Mouse (Mus musculus) embryonic facial prominence, embryonic 15.5 days (tissue): ENCODE measurements around the gene Dbndd2. TPM values are rescaled to one million over a fixed set of nuclear protein-coding genes. Genes with fewer than 3 reads are reported as not detected.
A peak's percentile ranks its signal among the peaks of the same experiment; 100 is the strongest.

Source experiments
- ATAC-seq: fragments of 200-750 bp; cut with Nextera tagmentation; 2 replicates; pipeline ENCODE4 v1.8.0; 2017; ENCODE audit warnings: low read depth, moderate TSS enrichment; ENCODE audit not compliant: insufficient number of reproducible peaks, low FRiP score, low TSS enrichment
- H3K27ac ChIP-seq: fragments of 300-500 bp; sonication (generic); replicated peaks from 2 replicates; pipeline ENCODE4 v1.5.1; 2015; ENCODE audit warnings: mild to moderate bottlenecking, inconsistent platforms
- H3K27me3 ChIP-seq: fragments of 300-500 bp; sonication (generic); 2 replicates; pipeline ENCODE4 v1.6.1; 2015; ENCODE audit warnings: inconsistent platforms
- H3K36me3 ChIP-seq: fragments of 300-500 bp; sonication (generic); 2 replicates; pipeline ENCODE4 v1.6.1; 2015; ENCODE audit warnings: mild to moderate bottlenecking, inconsistent platforms
- H3K4me1 ChIP-seq: fragments of 300-500 bp; sonication (generic); 2 replicates; pipeline ENCODE4 v1.6.1; 2015; ENCODE audit warnings: inconsistent platforms
- H3K4me2 ChIP-seq: fragments of 300-500 bp; sonication (generic); replicated peaks from 2 replicates; pipeline ENCODE4 v1.6.1; 2015; ENCODE audit warnings: mild to moderate bottlenecking, inconsistent platforms
- H3K4me3 ChIP-seq: fragments of 300-500 bp; sonication (generic); replicated peaks from 2 replicates; pipeline ENCODE4 v1.5.1; 2015; ENCODE audit warnings: mild to moderate bottlenecking, inconsistent platforms
- H3K9ac ChIP-seq: fragments of 300-500 bp; sonication (generic); 2 replicates; pipeline ENCODE4 v1.6.1; 2015; ENCODE audit warnings: inconsistent platforms
- H3K9me3 ChIP-seq: fragments of 300-500 bp; sonication (generic); replicated peaks from 2 replicates; pipeline ENCODE4 v1.6.1; 2016; ENCODE audit warnings: inconsistent platforms
- WGBS: fragments of 180-500 bp; shearing (Covaris S2); methylation state at CpG from one replicate; pipeline ENCODE4 v1.1.7; 2015; 5-methylcytosine and 5-hydroxymethylcytosine counted together
- polyA plus RNA-seq: library from polyadenylated mRNA; unstranded; fragments of >200 nt; fragmentation: Nextera tagmentation; extraction: Ambion mirVana; gene quantifications from 2 replicates; pipeline ENCODE4 v1.2.1, GENCODE M21; 2015

Gene Dbndd2
- polyA plus RNA-seq, 1 experiment from 2014 or later = 8.4 TPM

DNA sequence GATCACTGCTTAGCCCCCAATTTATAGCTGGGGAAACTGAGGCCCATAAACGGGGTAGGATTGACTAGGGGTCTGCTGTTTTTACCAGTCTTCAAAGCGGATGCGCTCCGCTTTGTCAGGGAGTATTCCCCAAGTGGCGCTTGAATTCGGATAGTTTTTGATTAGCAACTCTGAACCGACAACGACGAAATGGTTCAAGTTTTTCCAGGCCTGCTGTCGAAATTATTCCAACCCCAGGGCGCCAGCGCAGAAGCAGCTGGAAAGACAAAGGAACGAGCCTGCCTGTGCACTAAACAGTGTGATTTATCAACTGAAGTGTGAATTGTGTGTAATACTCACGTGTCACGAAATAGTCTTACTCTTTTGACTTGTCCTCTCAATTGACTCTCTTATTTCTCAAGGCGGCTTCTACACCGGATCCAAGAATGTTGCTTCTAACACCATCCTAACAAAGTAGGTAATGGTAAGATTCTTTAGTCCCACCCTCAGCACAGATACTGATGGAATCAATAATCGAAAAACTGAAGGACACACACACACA, 42.4 kb upstream of the Dbndd2 start, which contains the start of gene Sdc4:
Sdc4 (minus strand) TSS at position 428 of the 541 bp plus-strand sequence.
- 9% methylated on average over 18 of the region's 18 CpGs for WGBS
- Histone ChIP-seq H3K4me1 (peaks cover 38% of the 10 kb centered on the region), H3K4me3 (peak within 1 kb of the TSS; percentile 63), H3K27ac (peak within 1 kb of the TSS; percentile 84), H3K9me3 (no peaks in the 10 kb centered on the region), H3K36me3 (no peaks in the 10 kb centered on the region), H3K9ac (peak within 1 kb of the TSS; percentile 79), H3K27me3 (no peaks in the 10 kb centered on the region), H3K4me2 (peak within 1 kb of the TSS; percentile 69)
- ATAC-seq = no peak

DNA sequence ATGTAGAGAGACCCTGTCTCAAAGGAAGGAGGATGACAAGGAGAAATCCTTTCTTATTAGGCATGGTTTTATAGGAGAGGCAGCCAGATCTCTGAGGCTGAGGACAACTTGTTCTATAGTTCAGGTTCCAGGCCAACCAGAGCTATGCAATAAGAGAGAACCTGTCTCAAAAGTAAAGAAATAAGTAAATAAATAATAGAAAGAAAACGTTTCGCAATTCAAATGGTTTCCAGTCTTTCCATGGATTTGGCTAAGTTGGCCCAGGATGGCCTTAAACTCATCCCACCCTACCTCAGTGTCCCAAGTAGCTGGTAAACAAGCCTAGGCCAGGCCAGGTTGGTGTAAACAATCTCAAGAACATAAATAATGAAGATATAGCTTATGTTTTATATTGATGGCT, 41.2 kb upstream of the Dbndd2 start:
- Histone ChIP-seq H3K27ac (no peak overlapping the region), H3K4me3 (no peak overlapping the region), H3K4me2 (no peak overlapping the region), H3K9me3 (no peaks in the 10 kb centered on the region), H3K4me1 (peaks cover 35% of the 10 kb centered on the region), H3K36me3 (no peaks in the 10 kb centered on the region), H3K9ac (no peak overlapping the region), H3K27me3 (no peaks in the 10 kb centered on the region)
- WGBS = 78% methylated on average over 2 of the region's 2 CpGs
- ATAC-seq = no peak

DNA sequence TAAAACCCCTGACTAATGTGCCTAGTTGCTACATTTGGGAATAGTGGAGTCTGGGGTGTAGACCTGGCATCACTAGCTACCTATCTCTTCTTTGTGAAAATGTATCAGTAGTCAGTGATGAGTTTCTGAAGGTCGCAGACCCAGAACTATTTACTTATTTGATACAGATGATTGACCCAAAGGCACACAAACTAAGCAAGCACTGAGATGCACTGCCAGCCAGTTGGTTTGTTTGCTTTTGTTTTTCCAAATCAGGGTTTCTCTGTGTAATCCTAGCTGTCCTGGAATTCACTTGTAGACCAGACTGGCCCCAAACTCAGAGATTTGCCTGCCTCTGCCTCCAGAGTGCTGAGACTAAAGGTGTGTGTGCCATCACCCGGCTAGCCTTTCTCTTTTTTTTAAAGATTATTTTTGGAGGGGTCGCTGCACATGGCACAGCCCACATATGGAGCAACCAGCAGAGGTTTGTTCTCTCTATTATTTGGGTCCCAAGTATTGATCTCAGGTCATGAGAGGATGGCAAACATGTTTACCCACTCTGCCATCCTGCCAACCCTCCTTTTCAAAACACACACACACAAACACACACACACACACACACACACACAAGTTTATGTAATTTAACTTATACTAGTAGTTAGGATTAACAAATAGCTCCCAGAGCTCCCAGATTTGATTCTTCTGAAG, 40.4 kb upstream of the Dbndd2 start:
- H3K27me3 ChIP-seq = no peaks in the 10 kb centered on the region
- 76% methylated on average over 3 of the region's 3 CpGs for WGBS
- H3K36me3 ChIP-seq = no peaks in the 10 kb centered on the region
- no peaks in the 10 kb centered on the region for H3K9me3 ChIP-seq
- no peak overlapping the region for H3K4me3 ChIP-seq
- H3K4me2 ChIP-seq = no peak overlapping the region
- H3K4me1 ChIP-seq = peaks cover 28% of the 10 kb centered on the region
- no peak for ATAC-seq
- no peak overlapping the region for H3K27ac ChIP-seq
- H3K9ac ChIP-seq = no peak overlapping the region

DNA sequence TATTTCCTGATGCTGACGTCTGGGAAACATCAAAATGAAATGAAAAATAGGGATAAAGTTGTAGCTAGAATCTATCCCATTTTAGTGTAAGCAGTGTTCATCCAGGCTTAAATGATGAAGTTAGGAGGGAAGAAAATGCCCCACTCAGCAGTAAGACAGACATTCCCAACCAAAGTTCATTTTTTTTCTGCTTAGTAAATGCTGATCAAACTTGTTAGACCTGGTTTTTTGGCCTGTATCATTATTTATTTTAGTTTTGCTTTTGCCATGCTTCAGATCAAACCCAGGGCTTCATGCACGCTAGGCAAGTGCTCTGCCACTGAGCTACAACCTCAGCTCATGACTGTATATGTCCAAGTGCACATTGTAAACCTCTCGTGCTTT, 39.8 kb upstream of the Dbndd2 start:
- H3K4me3 ChIP-seq = no peak overlapping the region
- WGBS = 61% methylated on average over 3 of the region's 3 CpGs
- H3K9me3 ChIP-seq = no peaks in the 10 kb centered on the region
- H3K36me3 ChIP-seq = no peaks in the 10 kb centered on the region
- peaks cover 23% of the 10 kb centered on the region for H3K4me1 ChIP-seq
- no peak overlapping the region for H3K9ac ChIP-seq
- no peak overlapping the region for H3K4me2 ChIP-seq
- H3K27me3 ChIP-seq = no peaks in the 10 kb centered on the region
- ATAC-seq = no peak
- no peak overlapping the region for H3K27ac ChIP-seq

DNA sequence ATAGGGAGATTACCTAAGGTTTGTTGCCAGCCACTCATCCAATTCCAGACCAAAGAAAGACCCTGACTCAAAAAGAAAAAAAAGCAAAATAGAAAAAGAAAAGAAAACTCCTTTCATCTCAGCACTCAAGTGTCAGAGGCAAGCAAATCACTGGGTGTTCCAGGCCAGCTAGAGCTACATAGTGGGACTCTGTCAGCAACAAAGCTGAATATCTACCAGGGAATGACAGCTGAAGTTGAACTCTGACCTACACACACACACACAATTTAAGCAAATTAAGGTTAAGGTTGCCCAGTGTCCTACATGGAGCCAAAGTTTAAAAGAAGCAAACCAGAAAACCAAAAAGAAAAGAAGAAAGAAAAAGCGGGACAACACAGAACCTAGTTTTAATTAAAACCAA, 37.8 kb upstream of the Dbndd2 start:
- Histone ChIP-seq H3K4me2 (no peak overlapping the region), H3K9me3 (no peaks in the 10 kb centered on the region), H3K36me3 (no peaks in the 10 kb centered on the region), H3K27ac (no peak overlapping the region), H3K4me1 (peaks cover 28% of the 10 kb centered on the region), H3K27me3 (no peaks in the 10 kb centered on the region), H3K9ac (no peak overlapping the region), H3K4me3 (no peak overlapping the region)
- no peak for ATAC-seq
- WGBS = 70% methylated on average over 1 of the region's 1 CpGs

DNA sequence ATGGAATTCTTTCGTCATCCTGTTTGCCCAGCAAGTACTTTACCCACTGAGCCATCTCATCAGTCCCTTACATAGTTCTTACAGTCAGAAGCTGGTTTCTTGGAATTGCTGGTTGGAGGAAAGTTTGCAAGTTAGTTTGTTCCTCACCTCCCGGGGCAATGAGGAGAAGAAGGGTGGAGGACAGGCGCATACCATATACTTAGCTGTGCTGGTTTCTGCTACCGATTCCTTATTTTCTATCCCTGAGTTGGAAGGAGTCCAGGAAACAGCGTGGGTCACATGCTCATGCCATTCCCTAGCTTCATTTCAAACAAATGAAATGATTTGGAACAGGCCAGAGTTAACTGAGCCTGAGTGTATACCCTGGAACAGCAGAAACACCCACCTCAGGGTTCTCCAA, 37.0 kb upstream of the Dbndd2 start:
- WGBS = 43% methylated on average over 5 of the region's 5 CpGs
- Histone ChIP-seq H3K27ac (peak overlapping the region; percentile 61; the same call in 1 of the 2 replicates), H3K4me1 (peaks cover 23% of the 10 kb centered on the region), H3K9ac (no peak overlapping the region; the same call in 1 of the 2 replicates), H3K36me3 (no peaks in the 10 kb centered on the region), H3K27me3 (no peaks in the 10 kb centered on the region), H3K9me3 (no peaks in the 10 kb centered on the region), H3K4me3 (no peak overlapping the region), H3K4me2 (no peak overlapping the region)
- ATAC-seq = 0 out of 2 replicates have a peak, but pooled peaks have one; percentile 30

DNA sequence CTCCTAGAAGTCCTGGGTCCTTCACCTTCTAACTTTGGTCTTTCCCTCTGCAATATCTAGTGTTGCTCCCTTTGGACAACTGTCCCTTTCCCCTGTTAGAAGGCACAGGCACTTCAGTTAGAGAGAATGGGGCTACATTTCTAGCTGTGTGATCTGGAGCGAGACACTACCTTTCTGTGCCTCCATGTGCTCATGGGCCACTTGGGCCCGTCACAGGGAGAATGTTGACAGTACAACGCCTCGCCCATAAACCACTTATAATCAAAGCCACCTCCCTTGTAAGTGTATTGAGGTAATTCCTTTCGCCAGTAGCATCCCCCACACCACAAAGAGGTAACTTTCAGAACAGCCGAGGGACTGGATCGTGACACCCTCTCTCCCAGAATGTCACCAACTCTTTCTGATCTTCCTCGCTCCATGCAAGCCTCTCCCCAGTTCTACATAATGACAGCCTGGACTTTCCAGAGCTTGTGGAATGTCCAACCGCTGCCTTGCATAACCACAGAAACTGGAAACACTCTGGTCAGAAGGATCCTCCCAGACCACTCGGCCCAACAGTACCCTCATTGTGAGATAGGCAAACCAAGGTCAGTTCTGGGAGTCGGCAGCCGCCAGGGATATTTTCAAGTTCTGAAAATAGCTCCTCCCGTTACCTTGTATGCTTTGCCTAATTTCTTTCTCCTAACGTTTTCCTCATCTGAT, 36.4 kb upstream of the Dbndd2 start:
- H3K36me3 ChIP-seq = no peaks in the 10 kb centered on the region
- whole genome bisulfite sequencing = 80% methylated on average over 14 of the region's 14 CpGs
- no peak overlapping the region for H3K9ac ChIP-seq
- no peaks in the 10 kb centered on the region for H3K9me3 ChIP-seq
- H3K4me3 ChIP-seq = no peak overlapping the region
- H3K27ac ChIP-seq = peak overlapping the region; percentile 61; the same call in 1 of the 2 replicates
- H3K4me1 ChIP-seq = peaks cover 25% of the 10 kb centered on the region
- no peaks in the 10 kb centered on the region for H3K27me3 ChIP-seq
- peak; percentile 58 for ATAC-seq
- no peak overlapping the region for H3K4me2 ChIP-seq

DNA sequence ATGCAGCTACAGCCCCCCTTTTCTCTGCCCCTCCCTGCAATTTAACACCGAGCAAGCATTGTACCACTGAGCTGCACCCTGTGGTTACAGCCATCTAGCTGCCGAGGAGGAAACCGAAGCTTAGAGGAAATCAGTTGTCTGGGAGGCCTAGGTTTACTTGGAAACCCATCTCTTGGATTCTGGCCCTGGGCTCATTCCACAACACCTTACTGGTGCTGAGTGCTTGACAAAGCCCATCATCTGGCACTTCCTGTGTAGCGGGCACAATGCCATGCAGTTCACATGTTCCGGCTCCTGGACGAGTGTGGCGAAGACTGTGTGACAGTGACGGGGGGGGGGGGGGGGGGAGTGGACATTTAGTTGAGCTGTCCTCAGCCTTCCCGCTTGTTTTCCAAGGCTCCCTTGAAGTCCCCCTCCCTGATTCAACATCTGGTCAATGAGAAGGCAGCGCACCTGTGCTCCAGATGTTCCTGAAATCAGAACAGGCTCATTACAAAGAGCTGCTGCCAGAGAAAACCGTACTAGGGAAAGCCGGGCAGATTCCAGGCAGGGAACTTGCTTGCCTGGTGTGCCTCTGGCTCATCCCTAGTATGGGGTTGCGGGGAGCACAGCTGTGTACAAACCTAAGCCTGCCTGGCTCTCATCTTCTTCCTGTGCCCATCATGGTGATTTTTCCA, 33.8 kb upstream of the Dbndd2 start:
- Histone ChIP-seq H3K4me2 (no peak overlapping the region), H3K4me1 (peaks cover 52% of the 10 kb centered on the region)

DNA sequence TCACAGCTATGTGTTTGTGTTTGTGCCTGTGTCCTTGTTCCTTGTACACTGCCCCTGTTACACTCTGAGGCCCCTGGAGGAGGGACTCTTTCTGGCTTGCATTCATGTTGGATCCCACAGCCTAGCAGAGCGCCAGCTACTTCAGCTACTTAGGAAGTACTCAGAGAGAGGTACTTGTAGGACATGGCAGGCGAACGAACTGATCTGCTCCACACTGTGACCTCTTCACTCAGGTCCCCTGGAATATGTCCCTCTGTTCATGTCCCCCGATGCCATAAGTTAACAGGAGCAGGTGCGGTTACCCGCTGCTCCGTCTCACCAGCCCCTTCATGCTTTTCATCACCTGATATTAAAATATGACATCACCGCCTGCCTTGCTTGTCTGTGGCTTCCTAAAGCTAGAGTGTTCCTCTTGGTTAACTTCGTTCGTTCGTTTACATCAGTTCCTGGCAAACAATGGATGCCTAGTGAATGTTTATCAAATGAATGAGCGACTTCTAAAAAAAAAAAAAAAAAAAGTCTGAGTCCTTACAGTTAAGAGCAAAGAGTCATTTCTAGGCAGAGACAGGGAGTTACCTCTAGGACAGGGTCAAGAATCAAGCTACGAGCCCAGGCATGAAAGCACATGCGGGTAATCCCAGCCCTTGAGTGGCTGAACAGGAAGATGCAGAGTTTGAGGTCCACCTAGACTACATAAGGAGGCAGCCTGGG, 32.7 kb upstream of the Dbndd2 start:
- Histone ChIP-seq H3K27me3 (no peaks in the 10 kb centered on the region), H3K4me3 (no peak overlapping the region), H3K4me1 (peaks cover 52% of the 10 kb centered on the region), H3K4me2 (no peak overlapping the region), H3K9me3 (no peaks in the 10 kb centered on the region), H3K9ac (no peak overlapping the region), H3K36me3 (no peaks in the 10 kb centered on the region), H3K27ac (no peak overlapping the region)
- no peak for ATAC-seq
- WGBS = 71% methylated on average over 14 of the region's 14 CpGs

More for the DNA sequence above, 33.8 kb upstream of the Dbndd2 start:
- peak overlapping the region; percentile 55; the same call in 1 of the 2 replicates for H3K27ac ChIP-seq
- H3K9me3 ChIP-seq = no peaks in the 10 kb centered on the region
- no peak overlapping the region for H3K4me3 ChIP-seq
- H3K9ac ChIP-seq = no peak overlapping the region
- peak; percentile 49; the same call in 1 of the 2 replicates for ATAC-seq
- 29% methylated on average over 13 of the region's 13 CpGs for WGBS
- no peaks in the 10 kb centered on the region for H3K27me3 ChIP-seq
- H3K36me3 ChIP-seq = no peaks in the 10 kb centered on the region

DNA sequence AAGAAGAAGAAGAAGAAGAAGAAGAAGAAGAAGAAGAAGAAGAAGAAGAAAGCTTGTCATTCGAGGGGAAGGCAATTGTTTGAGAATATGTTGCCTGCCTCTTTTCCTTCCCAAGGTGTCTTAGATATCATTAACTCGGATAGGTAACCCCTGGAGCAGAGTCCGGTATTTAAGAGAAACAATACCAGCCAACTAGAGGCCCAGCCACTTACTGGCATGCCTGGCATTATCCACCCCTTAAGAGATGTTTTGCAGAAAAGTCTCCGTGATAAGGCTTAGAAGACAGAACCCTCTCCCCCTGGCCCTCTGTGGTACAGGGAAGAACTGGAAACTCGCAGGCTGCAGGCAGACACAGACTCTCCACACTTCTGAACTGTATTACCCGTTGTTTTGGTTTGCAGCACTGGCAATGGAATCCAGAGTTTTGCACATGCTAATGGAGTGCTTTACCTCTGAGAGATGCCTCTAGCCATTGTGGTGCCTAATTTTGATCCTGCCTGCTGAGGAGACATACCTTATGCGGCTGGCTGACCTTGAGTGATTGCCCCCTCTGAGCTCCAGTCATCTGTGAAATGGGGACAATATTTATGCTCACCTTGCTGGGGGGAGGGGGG, 31.9 kb upstream of the Dbndd2 start:
- H3K4me2 ChIP-seq = no peak overlapping the region
- no peaks in the 10 kb centered on the region for H3K9me3 ChIP-seq
- ATAC-seq = no peak
- H3K9ac ChIP-seq = no peak overlapping the region
- no peaks in the 10 kb centered on the region for H3K27me3 ChIP-seq
- H3K36me3 ChIP-seq = no peaks in the 10 kb centered on the region
- 58% methylated on average over 7 of the region's 7 CpGs for WGBS
- H3K4me3 ChIP-seq = no peak overlapping the region
- peaks cover 47% of the 10 kb centered on the region for H3K4me1 ChIP-seq
- H3K27ac ChIP-seq = no peak overlapping the region
